Mouse (Mus musculus) skeletal muscle tissue, adult 2 months (tissue): Measurements from ENCODE around the gene Ppp2r3c.
A peak's percentile ranks its signal among the peaks of the same experiment; 100 is the strongest.
"Not testable (repeated sequence)": the region's sequence is repeated elsewhere in the genome, so short reads cannot be mapped to it uniquely, and the experiment has no call there.

Experiments used
- DNase-seq: peaks from one replicate; pipeline ENCODE4 v3.0.0-alpha.2; 2012; ENCODE audit warnings: low read depth, low spot score

Gene Ppp2r3c

DNA sequence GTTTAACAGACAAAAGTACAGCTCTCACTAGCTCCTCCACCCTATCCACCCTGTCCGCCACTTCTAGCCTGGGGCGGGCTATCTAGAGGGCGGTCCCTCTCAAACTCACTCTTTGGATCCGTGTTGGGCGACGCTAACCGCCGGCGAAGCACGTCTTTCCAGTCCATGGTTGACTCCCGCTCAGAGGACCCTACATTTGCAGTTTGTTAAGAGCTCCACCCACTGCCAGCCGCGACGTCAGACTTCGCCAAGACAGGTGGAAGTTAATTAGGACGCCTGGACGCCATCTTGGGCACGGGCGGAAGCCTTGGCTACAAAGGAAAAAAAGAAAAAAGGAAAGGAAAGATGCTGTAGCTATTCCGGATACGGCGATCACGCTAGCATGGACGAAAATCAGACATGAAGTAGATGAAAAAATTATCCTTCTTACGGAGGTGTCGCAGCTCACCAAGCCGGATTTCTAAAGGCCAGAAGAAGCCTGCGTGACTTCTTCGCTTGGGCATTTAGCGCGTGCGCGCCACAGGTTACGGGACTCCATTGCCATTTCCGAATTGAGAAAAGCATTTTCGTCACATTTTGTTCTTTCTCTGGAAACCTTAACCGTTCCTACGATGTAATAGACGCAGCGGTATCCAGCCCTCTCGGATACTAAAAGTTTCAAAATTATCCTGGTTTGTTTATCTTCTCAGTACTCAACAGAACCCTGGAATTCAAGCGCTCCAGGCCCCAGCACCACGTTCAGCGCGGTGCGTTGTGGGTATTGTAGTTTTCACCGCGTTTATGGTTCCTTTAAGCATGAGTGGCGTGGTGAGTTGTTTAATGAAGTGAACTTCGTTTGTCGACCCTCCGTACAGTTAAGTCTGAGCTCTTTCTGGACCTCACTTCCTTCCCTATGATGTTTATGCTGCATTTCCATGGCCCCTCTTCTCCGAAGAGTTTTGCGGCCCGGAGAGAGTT is at the start of gene Ppp2r3c:
Gene Ppp2r3c, minus strand, starts transcription at position 514 of the 957 bp plus-strand sequence.
- peak; percentile 87 for DNase-seq

DNA sequence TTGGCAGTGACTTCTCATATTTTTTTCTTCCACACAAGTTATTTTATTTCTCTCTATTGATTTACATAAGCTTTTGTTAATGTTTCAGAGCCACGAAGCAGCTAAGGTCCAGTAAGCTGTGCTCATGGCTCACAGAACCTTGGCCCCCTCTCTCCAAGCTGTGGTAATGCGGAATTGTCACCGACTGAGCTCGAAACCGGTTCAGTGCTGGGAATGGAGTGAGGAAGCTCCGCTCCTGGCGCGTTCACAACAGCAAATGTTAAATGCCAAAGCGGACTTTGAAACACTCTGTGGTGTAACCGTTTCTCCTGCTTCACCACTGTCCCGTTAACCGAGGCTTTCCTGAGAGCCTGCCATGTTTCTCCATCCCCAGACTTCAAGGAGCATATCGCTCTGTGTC is 41.8 kb upstream of the Ppp2r3c start:
- no peak for DNase-seq

DNA sequence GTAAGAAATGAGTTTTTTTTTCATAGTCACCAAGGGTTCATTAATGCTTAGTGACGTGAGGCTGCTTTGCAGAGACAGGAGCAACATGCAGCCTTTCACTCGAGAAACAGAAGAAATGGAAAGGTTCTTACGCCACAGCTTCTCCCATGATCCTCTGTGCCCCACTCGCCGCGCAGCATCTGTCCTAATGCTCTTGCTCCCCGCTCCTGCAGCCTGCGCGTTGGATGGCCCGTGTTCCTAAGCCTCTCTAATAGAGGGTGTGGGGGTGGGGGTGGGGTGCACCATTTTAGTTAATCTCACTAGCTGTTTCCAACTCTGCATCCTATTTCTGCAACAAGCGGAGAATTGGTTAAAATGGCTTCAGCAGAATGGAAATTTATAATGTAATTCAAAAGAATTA is 41.2 kb upstream of the Ppp2r3c start:
- DNase-seq, result no peak

DNA sequence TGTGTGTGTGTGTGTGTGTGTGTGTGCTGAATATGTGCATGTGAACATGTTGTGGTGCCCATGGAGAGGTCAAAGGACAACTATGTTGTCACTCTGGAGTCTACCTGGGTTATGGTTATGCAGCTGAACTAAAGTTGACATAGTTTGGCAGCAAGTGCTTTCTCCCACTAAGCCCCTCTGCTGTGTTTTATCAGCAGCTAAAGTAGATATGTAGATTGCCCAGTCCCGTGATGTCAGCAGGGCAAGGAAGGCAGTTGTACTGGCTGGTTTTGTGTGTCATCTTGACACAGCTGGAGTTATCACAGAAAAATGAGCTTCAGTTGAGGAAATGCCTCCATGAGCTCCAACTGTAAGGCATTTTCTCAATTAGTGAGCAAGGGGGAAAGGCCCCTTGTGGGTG is 40.2 kb upstream of the Ppp2r3c start:
- DNase-seq, result not testable (repeated sequence)

DNA sequence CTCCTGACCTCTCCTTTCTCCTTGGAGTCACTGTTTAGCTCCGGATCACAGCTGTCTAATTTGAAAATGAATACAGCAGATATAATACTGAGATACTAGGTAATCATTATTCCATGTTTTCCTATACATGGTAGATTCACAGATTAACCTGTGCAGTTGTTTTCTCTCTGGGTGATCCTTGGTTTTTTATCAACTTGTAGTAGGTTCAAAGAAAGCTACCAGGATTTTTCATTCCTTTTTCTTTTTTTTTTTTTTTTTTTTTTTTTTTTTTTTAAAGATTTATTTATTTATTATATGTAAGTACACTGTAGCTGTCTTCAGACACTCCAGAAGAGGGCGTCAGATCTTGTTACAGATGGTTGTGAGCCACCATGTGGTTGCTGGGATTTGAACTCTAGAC is 35.7 kb upstream of the Ppp2r3c start:
- not testable (repeated sequence) for DNase-seq

DNA sequence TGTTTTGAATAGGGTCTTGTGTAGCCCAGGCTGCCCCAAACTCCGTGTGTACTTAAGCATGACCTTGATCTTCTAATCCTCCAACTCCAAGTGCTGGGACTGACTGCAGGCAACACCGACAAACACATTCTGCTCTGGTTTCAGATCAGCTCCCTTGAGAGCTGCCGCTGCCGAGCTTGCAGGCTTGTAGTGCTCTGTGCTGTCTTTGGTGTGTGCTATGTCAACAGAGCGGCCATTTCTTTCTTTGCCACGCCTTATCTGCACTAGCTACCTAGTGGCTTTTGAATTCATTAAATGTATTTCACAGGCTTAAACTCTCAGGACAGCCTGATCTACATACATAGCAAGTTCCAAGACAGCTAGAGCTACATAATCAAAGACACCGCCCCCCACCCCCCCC is 30.9 kb upstream of the Ppp2r3c start:
- DNase-seq, result no peak

DNA sequence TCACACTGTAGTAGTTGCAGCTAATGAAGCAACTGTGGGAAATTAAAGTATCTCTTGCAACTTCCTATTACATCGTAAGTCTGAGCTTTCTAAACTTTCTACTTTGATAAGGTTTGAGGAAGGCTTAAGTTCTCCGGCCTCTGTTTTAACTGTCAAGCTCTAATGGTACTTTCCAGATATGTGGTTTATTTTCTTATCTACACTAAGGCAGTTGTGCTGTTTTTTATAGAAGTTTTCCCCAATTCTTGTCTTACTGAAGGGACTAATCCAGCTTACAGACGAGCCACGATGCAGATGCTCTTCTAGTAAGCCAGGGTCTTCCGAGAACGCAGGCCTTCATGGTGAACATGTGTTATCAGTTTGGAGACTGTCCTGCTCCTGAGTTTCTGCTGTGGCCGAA is 26.6 kb upstream of the Ppp2r3c start:
- no peak for DNase-seq

DNA sequence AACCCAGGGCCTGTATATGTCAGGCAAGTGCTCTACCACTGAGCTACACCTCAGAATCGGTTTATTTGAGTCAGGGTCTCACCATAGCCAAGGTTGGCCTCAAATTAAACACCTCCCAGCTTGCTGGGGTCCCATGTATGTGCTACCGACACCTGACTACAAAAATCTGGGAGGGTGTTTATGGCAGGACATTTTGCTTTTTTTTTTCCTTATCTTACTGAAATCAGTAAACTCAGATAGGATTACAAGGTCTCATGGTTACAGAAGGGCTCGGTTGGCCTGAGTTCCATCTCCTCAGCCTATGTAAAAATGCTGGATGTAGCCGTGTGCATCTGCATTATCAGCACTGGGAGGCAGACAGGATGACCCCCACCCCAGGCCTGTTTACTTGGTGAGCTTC is 26.0 kb upstream of the Ppp2r3c start:
- DNase-seq, result no peak

DNA sequence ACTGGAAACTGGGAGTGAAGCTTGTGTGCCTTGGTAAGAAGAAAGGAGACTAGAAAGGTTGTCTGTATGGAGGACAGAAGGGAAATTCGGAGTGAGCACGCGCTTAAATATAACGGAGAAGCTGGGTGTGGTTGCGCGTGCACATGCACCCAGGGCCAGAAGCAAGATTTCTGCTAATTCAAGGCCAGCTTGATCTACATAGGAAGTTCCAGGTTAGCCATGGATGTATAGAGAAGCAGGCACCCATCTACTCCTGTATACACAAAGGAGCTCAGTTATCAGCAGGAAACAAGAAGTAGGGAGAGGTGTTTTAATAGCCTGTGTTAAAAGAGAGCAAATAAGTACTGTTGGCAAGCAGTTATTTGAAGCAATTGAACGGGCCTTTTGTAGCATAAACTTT is 22.9 kb upstream of the Ppp2r3c start:
- DNase-seq, result no peak

DNA sequence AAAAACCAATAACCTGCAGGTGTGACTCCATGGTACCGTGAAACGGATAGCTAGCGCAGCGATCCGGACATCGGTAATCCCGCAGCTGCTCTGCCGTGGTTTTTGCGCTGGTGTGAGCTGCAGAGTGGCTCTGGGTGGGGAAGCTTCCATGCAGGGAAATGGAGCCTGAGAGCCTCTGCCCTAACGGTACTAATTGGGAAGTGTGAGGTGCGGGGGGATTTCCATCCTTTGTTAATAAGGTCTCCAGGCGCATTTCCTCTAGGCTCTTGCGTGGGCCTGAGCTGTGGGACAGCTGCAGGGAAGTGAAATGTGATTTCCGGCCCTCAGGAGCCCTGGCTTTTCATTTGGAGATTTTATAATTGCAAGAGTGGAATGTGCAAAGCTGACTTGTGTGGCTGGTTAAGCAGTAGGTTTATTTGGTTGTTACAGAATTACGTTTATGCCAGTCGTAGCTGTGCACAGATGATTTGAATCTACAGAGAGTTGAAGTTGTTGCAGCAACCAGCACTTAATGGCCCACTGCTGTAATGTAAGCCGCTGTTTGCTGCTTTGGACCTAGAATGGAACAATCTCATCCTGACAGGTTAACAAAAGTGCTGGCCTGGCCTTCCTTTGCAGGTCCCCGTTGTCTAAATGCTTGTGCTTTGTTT is 19.0 kb upstream of the Ppp2r3c start:
- no peak for DNase-seq

DNA sequence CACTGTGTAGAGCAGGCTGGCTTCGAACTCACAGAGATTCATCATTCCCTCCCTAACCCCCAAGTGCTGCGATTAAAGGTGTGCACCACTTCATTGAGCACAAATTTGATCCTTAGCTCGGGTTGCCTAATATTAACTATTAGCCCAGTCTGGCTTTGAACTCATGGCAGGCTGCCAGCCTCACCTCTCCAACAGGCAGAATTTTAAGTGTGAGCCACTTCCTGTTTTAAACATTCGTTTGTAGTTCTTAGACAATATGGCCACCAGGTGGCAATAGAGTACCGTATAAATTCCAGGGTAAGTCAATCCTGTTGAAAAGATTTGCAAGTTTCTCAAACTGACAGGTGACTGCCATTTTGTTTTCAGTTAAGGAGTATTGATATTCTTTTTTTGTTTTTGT is 12.4 kb upstream of the Ppp2r3c start:
- DNase-seq, result peak; percentile 71

DNA sequence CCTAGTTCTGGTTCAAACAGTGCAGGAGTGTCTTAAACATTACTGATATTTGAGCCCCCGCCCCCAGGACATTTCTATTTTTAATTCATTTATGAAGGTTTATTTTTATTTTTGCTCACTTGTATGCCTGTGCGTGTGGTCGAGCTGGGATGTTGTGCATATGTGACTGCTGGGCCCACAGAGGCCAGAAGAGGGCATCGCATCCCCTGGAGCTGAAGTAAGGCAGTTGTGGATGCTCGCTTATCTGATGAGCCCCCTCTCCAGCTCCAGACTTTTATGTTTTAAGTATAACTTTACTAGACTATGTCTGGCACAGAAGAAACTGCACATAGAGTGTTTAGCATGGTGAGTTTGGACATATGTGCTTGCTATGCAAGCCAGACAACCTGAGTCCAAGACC is 11.1 kb upstream of the Ppp2r3c start:
- DNase-seq, result no peak

DNA sequence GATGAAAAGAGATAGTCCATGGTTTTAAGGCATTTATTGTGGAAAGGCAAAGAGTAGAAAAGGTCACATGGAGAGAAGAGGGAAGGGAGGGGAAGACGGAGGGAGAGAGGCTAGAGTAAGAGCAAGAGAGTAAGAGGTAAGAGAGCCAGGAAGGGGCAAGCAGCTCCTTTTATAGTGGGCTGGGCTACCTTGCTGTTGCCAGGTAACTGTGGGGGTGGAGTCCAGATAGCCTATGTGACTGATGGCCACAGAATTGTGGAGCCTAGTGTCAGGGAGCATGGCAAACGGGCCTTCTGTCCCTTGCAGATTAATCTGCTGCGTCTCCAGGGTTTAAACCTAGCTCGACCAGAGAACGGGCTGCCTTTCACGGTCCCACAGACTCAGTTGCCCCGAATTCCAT is 9.0 kb upstream of the Ppp2r3c start:
- DNase-seq, result no peak

DNA sequence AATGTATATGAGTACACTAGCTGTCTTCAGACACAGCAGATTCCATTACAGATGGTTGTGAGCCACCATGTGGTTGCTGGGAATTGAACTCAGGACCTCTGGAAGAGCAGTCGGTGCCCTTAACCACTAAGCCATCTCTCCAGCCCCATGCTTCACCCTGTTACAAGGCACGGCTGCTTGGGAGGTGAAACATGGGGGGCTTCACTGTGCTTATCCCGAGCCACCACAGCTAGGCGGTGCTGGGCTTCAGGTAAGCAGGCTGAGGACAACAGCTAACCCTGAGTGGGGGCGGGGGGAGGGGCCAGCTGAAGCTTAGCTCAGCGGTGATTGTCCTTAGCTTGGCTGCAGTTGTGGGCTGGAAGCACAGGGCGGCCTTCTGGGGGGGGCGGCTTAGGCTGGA is 6.7 kb upstream of the Ppp2r3c start:
- no peak for DNase-seq

DNA sequence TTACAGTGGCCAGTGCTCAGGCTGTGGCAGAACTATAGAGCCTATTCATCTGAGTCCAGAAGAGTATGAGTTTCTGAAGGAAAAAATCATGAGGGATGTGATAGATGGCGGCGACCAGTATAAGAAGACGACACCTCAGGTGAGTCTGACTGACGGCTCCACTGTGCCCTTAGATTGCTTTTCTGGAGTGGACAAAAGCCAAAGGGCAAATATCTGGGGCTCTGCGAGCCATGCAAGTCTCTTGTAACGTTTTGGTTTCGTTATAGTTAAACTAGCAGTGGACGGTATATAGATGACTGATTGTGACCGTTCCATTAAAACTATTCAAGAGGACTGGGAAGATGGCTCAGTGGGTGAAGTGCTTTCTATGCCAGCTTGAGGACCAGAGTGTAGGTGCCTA is 5.9 kb upstream of the Ppp2r3c start:
- no peak for DNase-seq

DNA sequence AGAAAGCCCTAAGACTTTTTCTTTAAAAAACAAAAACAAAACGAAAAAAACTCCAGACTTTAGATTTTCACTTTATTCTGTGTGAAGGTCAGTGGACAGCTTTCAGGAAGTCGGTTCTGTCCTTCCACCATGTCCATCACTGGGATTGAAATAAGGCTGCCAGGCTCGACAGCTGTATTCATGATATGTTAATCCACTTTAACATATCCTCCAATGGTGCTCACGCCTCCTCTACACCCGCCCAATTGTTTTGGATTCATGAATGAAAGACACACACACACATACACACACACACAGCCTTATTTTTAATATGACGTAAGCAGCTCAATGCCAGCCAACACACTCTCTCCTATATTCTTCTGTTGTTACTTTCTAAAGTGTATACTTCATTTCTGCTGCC is 4.8 kb upstream of the Ppp2r3c start:
- no peak for DNase-seq

DNA sequence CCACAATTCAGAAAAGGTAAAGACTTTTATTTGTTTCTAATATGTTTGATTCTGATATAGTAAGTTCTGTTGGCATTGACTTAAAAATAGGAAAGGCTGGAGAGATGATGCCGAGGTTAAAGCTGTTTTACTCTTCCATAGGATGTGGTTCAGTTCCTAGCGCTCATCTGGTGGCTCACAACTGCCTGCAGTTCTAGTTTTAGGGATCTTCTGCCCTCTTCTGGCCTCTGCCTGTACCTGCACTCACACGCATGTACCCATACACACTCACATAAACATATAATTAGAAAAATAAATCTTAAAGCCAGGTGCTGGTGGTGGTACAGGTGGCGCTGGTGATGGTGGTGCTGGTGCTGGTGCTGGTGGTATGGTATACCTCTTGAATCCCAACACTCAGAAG is 3.6 kb upstream of the Ppp2r3c start:
- DNase-seq, result no peak

DNA sequence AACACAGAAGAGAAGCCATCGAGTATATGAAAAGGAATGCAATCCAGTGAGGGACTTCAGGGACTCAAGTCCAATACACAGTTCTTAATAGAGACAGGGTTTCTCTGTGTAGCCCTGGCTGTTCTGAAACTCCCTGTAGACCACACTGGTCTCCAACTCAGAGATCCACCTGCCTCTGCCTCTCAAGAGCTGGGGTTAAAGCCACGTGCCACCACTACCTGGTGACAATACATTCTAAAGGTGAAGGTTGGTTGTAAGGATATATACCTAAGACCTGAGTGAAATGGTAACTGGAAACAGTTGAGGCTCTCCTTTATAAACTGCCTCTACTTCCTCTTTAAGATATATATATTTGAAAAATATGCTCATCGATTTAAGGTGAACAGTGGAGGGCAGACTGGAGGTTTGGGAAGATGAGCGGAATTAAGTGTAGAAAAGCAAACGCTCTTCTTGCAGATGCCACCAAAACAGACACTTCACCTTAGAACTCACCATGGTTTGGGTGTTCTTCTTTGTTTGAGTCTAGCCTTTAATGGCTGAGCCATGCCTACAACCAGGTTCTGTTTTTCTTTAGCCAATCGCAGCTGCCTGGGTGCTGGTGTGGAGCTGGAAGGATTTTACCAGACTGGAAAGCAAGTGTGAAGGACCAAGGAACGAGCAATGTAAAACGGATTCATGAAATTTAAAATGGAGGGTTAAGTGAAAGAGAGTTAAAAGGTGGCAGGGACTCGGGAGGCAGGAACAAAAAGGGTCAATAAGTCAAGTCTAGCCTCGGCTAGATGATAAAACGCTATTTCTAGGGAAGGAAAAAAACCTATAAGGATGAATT is 1.1 kb downstream of the Ppp2r3c start:
- DNase-seq, result no peak

DNA sequence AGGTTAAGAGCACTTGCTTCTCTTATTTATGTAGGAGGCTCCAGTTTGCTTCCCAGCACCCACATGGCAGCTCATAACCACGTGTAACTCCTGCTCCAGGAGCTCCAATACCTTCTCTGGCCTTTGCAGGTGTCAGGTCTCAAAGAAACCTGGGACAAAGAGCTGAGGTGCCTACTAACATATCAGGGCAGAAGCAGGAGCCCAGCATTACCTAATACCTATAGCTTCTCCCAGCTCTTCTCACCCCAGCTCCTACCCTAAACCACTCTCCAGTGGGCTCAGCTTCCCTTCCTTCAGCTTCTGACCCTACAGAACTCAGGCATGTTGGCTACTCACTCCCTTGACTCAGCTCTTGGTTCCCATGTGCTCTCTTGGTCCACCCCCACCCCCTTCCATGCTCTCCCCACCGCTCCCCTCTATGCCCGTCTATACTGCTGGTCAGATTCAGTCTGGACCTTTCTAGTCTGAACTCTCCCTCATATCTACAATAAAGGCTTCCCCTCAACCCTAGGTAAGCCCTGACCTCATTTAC is 1.9 kb downstream of the Ppp2r3c start:
- no peak for DNase-seq

DNA sequence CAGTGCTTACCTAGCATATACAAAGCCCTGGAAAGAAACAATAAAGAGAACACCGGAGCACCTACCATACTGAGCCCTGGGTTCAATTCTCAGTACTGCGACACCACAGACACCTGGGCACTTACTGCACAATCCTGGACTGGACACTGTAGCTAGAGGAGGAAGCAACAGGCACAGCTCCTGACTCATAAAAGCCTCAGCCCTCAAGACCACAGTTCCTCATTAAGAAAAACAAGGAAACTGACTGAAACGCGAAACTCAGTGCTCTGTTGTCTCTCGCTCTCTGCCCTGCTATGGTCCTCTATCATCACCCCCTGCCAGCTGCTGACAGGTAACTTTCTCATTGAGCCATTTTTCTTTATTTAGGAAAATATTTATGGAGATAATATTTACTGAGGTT is 3.5 kb downstream of the Ppp2r3c start, which contains the start of gene 1110008L16Rik:
Gene 1110008L16Rik, plus strand, starts transcription at position 242 of the 400 bp plus-strand sequence.
- DNase-seq, result no peak

DNA sequence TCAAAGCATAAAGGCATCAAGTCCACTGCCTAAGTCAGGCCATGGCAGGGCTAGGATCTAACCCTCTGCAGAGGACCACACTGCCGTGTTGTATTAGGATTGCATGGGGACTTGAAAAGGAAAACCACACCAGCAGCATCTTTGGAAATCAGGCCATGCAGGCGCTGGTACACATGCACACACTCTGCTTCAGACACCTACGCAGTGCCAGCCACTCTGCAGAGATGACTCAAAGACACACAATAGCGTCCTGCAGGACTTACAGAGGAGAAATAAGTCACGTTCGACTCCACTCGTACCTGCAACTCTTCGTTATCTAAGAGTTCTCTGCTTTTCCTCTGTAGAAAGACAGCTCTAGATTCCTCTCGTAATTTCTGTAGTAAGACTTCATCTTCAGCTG is 4.7 kb downstream of the Ppp2r3c start:
- no peak for DNase-seq

DNA sequence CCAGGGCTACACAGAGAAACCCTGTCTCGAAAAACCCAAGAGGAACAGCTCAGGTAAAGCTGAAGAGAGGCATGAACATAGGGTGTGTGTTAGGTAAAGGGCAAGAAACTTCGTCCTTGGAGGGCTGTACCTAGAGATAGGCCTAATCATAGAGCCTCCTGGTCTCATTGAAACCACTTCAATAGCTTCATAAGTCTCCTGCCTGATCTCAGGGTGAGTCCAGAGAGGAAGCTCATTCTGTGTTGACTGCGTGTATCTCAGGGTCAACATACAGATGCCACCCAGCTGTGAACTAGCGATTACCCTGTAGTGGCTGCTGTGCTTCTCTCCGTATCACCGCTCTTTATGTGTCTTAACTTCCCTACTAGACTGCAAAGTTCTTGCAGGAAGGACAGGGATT is 25.2 kb downstream of the Ppp2r3c start:
- not testable (repeated sequence) for DNase-seq
